Mouse (Mus musculus): ENCODE data around the gene Nrarp. TPM values are rescaled to one million over a fixed set of nuclear protein-coding genes. Genes with fewer than 3 reads are reported as not detected.
A peak's percentile ranks its signal among the peaks of the same experiment; 100 is the strongest.

The Nrarp gene
- total and polyA plus RNA-seq, 3 experiments, result 0.20 to 3.1 (median 0.35) TPM

DNA sequence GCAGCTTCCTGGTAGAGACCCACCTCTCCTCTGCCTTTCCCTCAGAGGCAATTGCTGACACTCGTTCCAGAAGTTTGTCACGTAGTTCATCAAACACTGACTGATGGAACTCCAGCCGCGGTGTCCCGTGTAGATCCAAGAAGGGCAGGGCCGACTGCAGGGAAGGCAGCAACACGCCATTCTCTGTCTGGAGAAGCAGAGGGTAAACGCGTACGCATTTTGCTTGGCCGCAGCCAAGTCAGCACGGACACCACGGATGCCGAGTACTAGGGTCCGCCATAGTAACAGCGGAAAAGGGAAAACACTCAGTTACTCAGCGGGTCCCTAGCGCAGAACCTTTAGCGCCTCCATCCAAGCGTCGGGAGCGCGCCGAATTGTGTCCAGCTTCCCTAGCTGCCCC, 30.1 kb downstream of the Nrarp start:
- H3K27me3 ChIP-seq (replicated peaks), result peaks cover 3% of the 10 kb centered on the region
- dilution Hi-C loops (cut with MboI; ENCODE audit: extremely low pct_ligation_motif_present, extremely low pct_unique_long_range_greater_than_20kb, low sequenced_read_pairs) (no loop called here), in situ Hi-C loops (cut with MboI; ENCODE audit: low pct_ligation_motif_present, low pct_unique_long_range_greater_than_20kb, low sequenced_read_pairs) (no loop called here)
- TF ChIP-seq NELFE (IDR thresholded peaks at IDR 0.05; ENCODE audit: low read depth, low read length) (no peak), POLR2AphosphoS2 (IDR thresholded peaks at IDR 0.05; ENCODE audit: low read depth, low read length) (no peak), MYC (IDR thresholded peaks at IDR 0.05; ENCODE audit: low read depth, low read length) (no peak), USF2 (conservative IDR thresholded peaks at IDR 0.05; ENCODE audit: low read depth, low read length) (no peak), MAZ (IDR thresholded peaks at IDR 0.05; ENCODE audit: low read depth, low read length) (no peak), ZC3H11A (IDR thresholded peaks at IDR 0.05; ENCODE audit: low read depth, low read length) (no peak), USF1 (IDR thresholded peaks at IDR 0.05; ENCODE audit: low read depth, low read length) (no peak), ZMIZ1 (IDR thresholded peaks at IDR 0.05; ENCODE audit: low read depth, low read length) (no peak), JUND (conservative IDR thresholded peaks at IDR 0.05; ENCODE audit: low read depth, low read length) (no peak), CTCF (conservative IDR thresholded peaks at IDR 0.05 in 1 of 2, IDR thresholded peaks at IDR 0.05 in 1 of 2; ENCODE audit: low read depth in 2 of 2, low read length in 2 of 2) (no peak), TBP (conservative IDR thresholded peaks at IDR 0.05; ENCODE audit: low read depth, low read length) (no peak), ELF1 (IDR thresholded peaks at IDR 0.05; ENCODE audit: low read depth, low read length) (no peak)
- peaks cover 13 to 29% of the 10 kb centered on the region in 2 experiments for H3K4me1 ChIP-seq (ENCODE audit: control insufficient read depth in 1 of 2, insufficient read depth in 2 of 2)
- peaks cover 23% of the 10 kb centered on the region for H3K79me2 ChIP-seq (replicated peaks; ENCODE audit: control insufficient read depth, extremely low read depth, insufficient read depth, poor library complexity, severe bottlenecking)
- no peak overlapping the region for H3K27ac ChIP-seq (ENCODE audit: insufficient read depth, low read depth)
- peak overlapping the region; percentile 78 to 93 (median 89) for H3K4me3 ChIP-seq (replicated peaks in 1 of 3; ENCODE audit: low read depth in 2 of 3, low read length in 2 of 3, poor library complexity in 1 of 3)
- no peak for DNase-seq (ENCODE audit: extremely low read depth)
- H3K9me3 ChIP-seq (replicated peaks; ENCODE audit: low read length), result no peaks in the 10 kb centered on the region
- H3K36me3 ChIP-seq (replicated peaks in 1 of 2; ENCODE audit: control insufficient read depth in 1 of 2, insufficient read depth in 1 of 2, low read length in 1 of 2), result peaks cover 29 to 40% of the 10 kb centered on the region in 2 experiments
- peak overlapping the region; percentile 84 for H3K9ac ChIP-seq (ENCODE audit: insufficient read depth, low read depth)
- H3K4me2 ChIP-seq (ENCODE audit: insufficient read depth, low read depth, poor library complexity, severe bottlenecking), result peak overlapping the region; percentile 89

DNA sequence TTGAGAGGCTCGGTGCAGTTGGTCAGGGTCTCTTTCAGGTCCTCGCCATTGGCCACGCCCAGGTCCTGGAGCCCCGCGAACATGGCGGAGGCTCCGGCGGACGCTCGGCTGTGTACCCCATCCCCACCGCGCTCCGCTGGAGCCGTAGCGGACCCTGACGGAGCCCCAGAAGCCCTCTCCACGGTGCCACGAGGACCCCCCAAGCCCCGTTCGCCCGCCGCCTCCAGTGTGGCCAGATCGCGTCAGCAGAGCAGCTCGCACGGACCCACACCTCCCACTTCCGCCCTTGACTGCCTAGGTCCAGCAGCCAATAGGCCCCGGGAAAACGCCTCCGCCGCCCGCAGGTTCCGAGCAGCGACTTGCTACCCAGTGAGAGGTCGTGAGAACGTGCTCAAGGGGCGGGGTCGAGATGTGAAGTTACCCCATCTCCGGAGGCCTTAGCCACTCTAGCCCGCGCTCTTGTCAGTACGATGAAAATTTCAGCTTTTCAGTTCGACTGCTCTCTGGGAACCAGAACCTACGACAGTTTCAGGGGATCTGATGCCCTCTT, 30.6 kb downstream of the Nrarp start, which contains the start of gene Nelfb:
Gene Nelfb (minus strand): TSS at position 369 of the 550 bp plus-strand sequence.
- Histone ChIP-seq H3K4me2 (ENCODE audit: insufficient read depth, low read depth, poor library complexity, severe bottlenecking) (peak within 1 kb of the TSS; percentile 89), H3K9ac (ENCODE audit: insufficient read depth, low read depth) (peak within 1 kb of the TSS; percentile 84), H3K79me2 (replicated peaks; ENCODE audit: control insufficient read depth, extremely low read depth, insufficient read depth, poor library complexity, severe bottlenecking) (peaks cover 23% of the 10 kb centered on the region), H3K27me3 (replicated peaks) (peaks cover 4% of the 10 kb centered on the region), H3K4me1 (ENCODE audit: control insufficient read depth in 1 of 2, insufficient read depth in 2 of 2) (peaks cover 11 to 29% of the 10 kb centered on the region in 2 experiments), H3K9me3 (replicated peaks; ENCODE audit: low read length) (no peaks in the 10 kb centered on the region), H3K4me3 (replicated peaks in 1 of 3; ENCODE audit: low read depth in 2 of 3, low read length in 2 of 3, poor library complexity in 1 of 3) (peak within 1 kb of the TSS; percentile 78 to 93 (median 89)), H3K27ac (ENCODE audit: insufficient read depth, low read depth) (peak within 1 kb of the TSS; percentile 56), H3K36me3 (replicated peaks in 1 of 2; ENCODE audit: control insufficient read depth in 1 of 2, insufficient read depth in 1 of 2, low read length in 1 of 2) (peaks cover 23 to 35% of the 10 kb centered on the region in 2 experiments)
- peak; percentile 95 for DNase-seq (ENCODE audit: extremely low read depth)
- in situ Hi-C loops (cut with MboI; ENCODE audit: low pct_ligation_motif_present, low pct_unique_long_range_greater_than_20kb, low sequenced_read_pairs) (no loop called here), dilution Hi-C loops (cut with MboI; ENCODE audit: extremely low pct_ligation_motif_present, extremely low pct_unique_long_range_greater_than_20kb, low sequenced_read_pairs) (no loop called here)
- TF ChIP-seq MXI1 (IDR thresholded peaks at IDR 0.05; ENCODE audit: low read depth, low read length), result peak; percentile 97
- no peak for TF ChIP-seq SMC3 (IDR thresholded peaks at IDR 0.05; ENCODE audit: low read depth, low read length)
- peak; percentile 74 for TF ChIP-seq MAX (IDR thresholded peaks at IDR 0.05; ENCODE audit: low read length)
- TF ChIP-seq RAD21 (IDR thresholded peaks at IDR 0.05; ENCODE audit: low read depth, low read length), result no peak
- TF ChIP-seq JUN (IDR thresholded peaks at IDR 0.05; ENCODE audit: insufficient read depth, low read depth, low read length), result no peak
- TF ChIP-seq MEF2A (IDR thresholded peaks at IDR 0.05; ENCODE audit: borderline replicate concordance, low read depth, low read length), result peak; percentile 74
- peak; percentile 86; the same call in 1 of the 2 replicates for TF ChIP-seq KAT2A (IDR thresholded peaks at IDR 0.05; ENCODE audit: insufficient replicate concordance, low read length)
- 0 out of 2 replicates have a peak, but pooled peaks have one; percentile 27 for TF ChIP-seq CHD2 (IDR thresholded peaks at IDR 0.05; ENCODE audit: low read length)
- no peak for TF ChIP-seq ZNF384 (IDR thresholded peaks at IDR 0.05; ENCODE audit: low read depth, low read length)
- peak; percentile 93 for TF ChIP-seq HCFC1 (IDR thresholded peaks at IDR 0.05; ENCODE audit: low read depth, low read length)
- TF ChIP-seq JUND (conservative IDR thresholded peaks at IDR 0.05; ENCODE audit: low read depth, low read length), result no peak
- no peak for TF ChIP-seq CHD1 (IDR thresholded peaks at IDR 0.05; ENCODE audit: low read depth, low read length)
- TF ChIP-seq BHLHE40 (IDR thresholded peaks at IDR 0.05; ENCODE audit: low read depth, low read length), result peak; percentile 83
- TF ChIP-seq CTCF (conservative IDR thresholded peaks at IDR 0.05 in 1 of 2, IDR thresholded peaks at IDR 0.05 in 1 of 2; ENCODE audit: low read depth in 2 of 2, low read length in 2 of 2), result no peak
- peak; percentile 86 for TF ChIP-seq NELFE (IDR thresholded peaks at IDR 0.05; ENCODE audit: low read depth, low read length)
- TF ChIP-seq ETS1 (conservative IDR thresholded peaks at IDR 0.05; ENCODE audit: low read depth, low read length), result peak; percentile 19; the same call in 1 of the 2 replicates
- peak; percentile 91 for TF ChIP-seq SIN3A (IDR thresholded peaks at IDR 0.05; ENCODE audit: low read length)
- TF ChIP-seq EP300 (IDR thresholded peaks at IDR 0.05; ENCODE audit: low read length), result no peak
- TF ChIP-seq UBTF (IDR thresholded peaks at IDR 0.05; ENCODE audit: low read depth, low read length), result no peak
- TF ChIP-seq E2F4 (IDR thresholded peaks at IDR 0.05; ENCODE audit: insufficient replicate concordance, low read depth, low read length), result peak; percentile 55; the same call in 1 of the 2 replicates
- TF ChIP-seq NRF1 (IDR thresholded peaks at IDR 0.05; ENCODE audit: low read depth, low read length), result peak; percentile 62
- peak; percentile 88 for TF ChIP-seq POLR2A (IDR thresholded peaks at IDR 0.05; ENCODE audit: low read depth, low read length)
- peak; percentile 94 for TF ChIP-seq ELF1 (IDR thresholded peaks at IDR 0.05; ENCODE audit: low read depth, low read length)
- TF ChIP-seq PAX5 (IDR thresholded peaks at IDR 0.05; ENCODE audit: low read length), result no peak
- no peak for TF ChIP-seq RCOR1 (conservative IDR thresholded peaks at IDR 0.05; ENCODE audit: low read depth, low read length)

All from CH12.LX (cell line).